Mouse (Mus musculus) frontal cortex, postnatal 10 days (tissue): ENCODE measurements around the gene Hpse2.
A peak's percentile ranks its signal among the peaks of the same experiment; 100 is the strongest.

Experiments used
- DNase-seq, 2 experiments: peaks; one replicate each; pipeline ENCODE4 v3.0.0; 2022; ENCODE audit warnings: low spot score in 2 of 2, mixed read lengths in 1 of 2

Hpse2 gene

DNA sequence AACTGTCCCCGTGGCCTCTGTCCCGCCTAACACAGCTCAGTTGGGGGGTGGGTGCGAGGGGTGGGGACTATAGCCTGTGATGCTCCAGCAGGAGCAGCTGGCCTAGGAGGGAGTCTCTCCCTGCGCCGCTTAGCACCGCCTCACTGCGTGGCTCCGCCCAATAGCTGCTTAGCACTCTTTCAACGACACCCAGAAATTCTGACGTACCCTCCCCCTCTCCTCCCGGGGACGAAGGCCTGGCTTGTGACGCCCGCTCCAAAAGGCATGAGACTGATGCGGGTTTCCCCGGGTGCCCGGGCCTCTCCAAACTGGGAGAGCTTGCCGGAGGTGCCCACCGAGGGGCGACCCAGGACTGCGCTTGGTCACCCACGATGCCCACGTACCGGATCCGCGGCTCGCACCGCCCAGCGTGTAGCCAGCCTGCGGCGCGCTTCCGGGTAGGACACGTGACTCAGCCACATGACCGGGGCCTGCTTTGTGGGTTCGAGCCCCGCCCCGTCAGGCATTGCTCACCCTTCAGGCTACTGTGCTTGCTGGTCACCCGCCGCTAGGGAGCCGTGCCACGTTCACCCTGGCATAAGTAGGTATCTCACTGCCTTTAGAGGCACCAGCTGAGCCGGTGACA lies 608.5 kb downstream of the Hpse2 start, which contains the start of gene Hps1:
Gene Hps1, minus strand, starts transcription at position 448 of the 625 bp plus-strand sequence.
- peak; percentile 88 for DNase-seq

DNA sequence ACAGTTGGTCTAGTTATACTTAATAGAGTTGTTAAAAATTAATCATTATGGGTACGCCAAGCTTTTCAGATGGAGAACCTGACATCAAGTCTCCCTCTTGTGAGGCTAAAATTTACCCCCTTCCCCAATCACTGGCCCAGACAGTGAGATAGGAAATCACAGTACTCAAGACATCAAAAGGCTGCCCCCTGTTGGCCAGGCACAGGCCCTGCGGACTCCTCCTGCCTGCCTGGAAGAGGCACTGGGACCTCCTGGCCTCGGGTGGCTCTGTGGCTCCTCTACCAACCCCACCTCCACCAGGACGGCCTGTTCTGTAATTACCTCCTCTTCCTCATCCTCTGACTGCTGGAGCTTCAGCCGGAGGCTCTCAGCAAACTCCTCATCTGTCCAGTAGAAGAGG lies 610.4 kb downstream of the Hpse2 start:
- no peak for DNase-seq

DNA sequence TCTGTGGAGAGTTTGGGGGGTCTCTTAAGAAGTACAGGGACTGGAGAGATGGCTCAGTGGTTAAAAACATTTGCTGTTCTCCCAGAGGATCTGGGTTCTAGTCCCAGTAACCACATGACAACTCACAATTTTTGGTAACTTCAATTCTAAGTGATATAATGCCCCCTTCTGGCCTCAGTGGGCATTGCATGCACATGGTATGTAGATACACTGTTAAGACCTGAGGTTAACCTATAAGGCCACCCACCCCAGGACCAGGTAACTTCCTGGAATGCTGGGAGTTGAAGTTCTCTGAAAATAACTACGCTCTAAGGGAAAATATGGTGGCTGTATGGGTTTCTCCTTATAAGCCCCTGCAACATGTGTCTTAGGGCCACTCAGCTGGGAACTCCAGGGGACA lies 611.3 kb downstream of the Hpse2 start:
- no peak for DNase-seq

DNA sequence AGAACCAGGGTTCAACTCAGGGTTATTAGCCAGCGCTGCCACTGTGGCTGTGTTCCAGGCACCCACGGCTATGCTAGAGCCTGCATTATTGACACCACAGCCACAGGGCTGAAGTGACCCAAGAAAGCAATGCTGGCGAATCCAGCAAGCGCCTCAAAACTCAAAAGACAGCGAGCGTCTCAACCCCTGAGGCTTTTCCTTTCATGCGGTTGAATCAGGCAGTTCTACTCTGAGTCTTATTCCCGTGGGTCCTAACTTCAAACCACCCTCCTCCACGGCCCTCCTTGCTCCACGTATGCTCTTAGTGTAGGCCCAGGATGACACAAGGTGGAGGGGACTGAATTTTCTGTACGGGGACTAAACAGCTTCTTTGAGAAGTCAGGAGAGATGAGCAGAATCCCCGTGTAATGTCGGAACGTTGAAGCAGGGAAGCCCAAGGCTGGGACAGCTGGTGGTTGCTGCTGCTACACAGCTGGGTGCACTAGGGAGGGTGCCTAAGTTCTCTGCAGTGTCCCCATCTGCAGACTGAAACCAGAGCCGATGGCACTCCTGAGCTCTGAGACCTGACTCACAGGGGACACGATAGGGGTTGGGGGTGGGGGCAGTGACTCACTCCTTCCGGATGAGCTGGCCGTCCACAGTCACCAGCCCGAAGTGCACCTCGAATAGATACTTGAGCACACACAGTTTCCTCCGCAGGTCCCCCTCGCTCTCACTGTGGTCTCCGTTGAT lies 617.8 kb downstream of the Hpse2 start:
- DNase-seq, result no peak

DNA sequence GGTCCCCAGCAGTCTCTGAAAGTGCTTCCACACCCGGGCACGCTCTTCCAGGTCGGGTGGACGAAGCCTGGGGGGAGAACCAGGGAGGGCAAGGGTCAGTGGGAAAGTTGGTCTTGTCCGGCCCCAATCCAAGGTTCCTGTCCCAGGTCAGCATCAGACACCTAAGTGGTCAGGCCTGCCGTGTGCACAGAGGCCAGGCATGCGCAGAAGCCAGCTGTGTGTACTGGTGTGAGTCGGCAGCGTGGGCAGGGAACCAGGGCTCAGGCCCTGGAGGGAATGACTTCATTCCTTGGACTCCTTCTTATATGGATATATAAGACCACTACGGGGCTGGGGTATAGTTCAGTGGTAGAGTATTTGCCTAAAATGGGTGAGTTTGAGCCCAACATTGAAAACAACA lies 618.5 kb downstream of the Hpse2 start:
- DNase-seq, result no peak

DNA sequence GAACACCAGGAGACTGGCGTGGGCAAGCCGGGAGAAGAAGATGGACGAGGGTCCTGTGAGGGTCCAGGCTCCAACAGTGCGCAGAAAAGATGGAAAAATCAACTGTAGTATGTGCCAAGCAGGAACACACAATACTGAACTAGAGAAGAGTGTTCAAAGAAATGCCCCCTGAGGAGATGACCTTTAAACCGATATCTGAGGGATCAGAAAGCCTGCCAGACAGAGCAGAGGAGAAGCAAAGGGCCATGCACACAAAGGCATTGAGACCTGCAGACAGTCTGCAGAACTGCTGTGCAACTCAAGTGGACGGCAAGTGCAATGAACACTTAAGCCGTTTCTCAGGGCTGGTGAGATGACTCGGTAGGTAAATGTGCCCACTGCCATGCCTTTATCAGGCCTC lies 620.8 kb downstream of the Hpse2 start:
- DNase-seq, result no peak

DNA sequence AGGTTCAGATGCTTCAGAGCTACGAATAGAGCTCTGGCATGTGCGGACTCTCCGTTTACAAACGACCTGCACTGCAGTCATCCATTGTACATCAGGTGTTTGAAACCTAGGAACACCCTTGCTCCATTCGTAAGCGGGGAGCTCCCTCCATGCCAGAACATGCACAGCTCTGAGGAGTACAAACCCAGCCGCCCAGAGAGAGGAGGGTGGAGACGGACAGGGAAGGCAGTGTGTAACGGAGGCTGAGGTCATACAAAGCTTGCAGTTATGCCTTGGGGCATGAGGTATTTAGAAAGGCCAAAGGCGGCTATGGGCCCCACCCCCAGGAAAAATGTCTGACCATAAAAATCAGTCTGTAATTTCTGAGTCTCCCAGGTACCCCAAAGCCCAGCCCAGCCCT lies 623.8 kb downstream of the Hpse2 start:
- no peak for DNase-seq

DNA sequence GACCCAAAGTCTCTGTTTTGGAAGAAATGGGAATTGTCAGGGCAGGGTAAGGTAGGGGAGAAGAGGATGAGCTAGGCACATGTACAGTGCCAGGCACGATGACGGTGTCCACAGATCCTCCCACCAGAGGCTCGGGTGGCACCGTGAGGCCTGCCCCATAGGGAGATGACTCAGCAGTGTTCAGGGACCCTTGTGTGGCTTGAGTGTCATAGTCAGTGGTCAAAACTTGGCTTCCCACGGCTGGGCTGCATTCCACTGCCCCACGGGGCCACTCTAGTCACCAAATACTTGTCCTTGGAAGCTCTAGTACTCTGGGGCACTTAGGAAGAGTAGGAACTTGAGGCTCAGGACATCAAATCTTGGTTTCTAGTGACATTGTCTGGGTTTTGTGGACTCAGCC lies 631.5 kb downstream of the Hpse2 start:
- DNase-seq, result no peak

DNA sequence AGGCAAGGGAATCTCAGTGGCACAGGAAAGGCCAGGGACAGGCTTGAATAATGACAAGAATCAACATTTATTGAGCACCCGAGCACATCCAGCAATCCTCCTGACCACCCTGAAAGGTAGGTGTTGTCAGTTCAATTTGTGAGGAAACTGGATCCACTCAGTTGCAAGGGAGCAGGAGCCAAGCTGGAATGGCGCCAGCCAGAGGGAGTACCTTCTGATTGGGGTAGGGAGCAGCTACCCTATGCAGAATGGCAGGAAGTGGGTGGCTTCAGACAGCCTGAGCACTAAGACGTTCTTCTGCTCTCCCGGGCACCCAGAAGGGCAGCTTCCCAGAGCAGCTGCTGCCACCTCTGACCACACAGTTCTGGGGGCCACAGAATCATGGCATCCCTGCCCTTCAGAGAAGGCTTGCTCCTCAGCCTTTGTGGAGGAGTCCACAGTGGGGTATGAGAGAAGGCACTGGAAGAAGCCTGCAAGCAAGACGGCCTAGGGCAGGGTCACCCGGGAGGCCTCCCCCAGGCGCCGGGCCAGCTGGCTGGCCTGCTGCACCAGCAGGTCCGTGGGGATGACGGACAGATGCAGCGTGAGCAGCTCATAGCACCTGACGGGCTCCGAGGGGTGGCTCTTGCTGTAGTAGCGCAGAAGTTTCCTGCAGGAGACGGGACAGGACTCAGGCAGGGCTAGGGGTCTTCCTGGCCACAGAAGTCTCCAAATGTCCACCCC lies 632.8 kb downstream of the Hpse2 start:
- no peak for DNase-seq

DNA sequence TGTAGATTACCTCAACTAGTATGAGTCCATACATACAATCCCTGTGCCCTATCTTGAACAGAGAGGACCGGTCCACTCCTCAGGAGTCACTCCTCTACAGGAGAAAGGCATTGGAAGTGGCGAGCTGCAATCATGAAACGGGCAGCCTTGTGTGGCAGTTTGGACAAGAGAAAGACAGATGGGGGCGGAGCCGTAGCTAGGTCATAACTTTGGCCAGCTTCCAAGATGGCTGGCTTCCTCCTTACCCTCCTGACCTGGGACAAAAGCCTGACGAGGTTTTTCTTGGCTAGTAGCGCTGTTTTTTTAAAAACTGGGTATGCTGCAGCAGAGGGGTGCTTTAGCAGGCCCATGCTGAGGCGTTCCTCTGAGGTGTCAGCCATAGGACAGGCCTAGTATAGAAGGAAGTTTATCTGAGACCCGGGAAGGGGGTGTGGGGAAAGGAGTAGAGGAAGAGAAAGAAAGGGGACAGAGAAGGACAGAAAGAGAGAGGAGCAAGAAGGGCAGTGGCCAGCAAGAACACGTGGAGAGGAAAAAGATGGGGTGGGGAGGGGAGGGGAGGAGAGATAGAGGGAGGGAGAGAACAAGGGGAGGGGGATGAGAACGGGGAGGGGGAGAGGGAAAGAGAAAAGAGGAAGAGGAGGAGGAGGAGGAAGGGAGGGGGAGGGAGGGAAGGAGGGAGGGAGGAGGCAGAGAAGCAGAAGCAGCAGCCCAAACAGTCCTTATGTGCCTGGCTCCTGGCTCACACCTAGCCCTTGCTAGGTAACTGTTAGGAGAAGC lies 634.8 kb downstream of the Hpse2 start:
- DNase-seq, result no peak

DNA sequence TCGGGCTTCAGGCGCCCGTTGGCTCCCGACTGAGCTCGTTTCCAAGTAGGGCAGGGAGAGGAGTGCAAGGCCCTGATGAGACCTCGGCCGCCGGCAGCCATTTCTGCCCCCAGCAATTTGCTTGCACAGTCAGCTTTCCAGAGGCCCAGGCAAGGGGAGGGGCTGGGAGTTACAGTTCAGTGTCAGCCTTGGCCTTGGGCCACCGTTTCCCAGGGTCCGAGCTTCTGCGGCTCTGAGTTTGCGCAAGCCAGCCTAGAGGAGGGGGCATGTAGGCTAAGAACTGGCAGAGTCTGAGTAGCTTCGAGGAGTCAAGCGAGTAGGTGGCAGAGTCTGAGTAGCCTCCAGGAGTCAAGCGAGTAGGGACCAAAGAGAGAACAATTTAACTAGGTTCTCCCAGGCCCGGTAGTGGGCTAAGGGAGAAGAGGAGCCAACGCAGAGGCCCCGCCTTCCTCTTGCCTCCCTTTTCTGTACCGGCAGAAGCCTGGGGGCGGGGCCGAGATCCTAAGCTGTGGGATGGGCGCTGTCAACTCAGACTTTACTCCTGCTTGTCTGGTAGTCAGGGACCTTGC lies 635.7 kb downstream of the Hpse2 start, which contains the start of gene Pyroxd2:
Gene Pyroxd2, minus strand, starts transcription at position 413 of the 569 bp plus-strand sequence.
- DNase-seq, result peak; percentile 58 to 72

DNA sequence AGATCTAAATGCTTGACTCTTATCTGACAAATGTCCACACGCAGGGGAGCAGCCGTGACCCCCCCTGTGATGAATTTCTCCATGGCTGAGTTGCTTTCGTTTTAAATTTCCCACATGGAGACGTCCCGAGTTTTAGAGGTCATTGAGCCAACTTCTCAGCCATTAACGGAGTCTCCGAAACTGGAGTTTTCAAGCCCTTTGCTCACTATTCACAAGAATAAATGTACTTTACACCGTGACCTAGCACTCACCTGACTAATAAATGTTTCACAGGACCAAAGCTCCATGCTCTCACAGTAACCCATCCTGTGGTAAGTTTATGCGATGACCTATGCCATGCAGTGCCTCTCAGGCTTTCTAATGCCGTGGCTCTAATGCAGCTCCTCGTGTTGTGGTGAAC lies 638.0 kb downstream of the Hpse2 start:
- no peak for DNase-seq

DNA sequence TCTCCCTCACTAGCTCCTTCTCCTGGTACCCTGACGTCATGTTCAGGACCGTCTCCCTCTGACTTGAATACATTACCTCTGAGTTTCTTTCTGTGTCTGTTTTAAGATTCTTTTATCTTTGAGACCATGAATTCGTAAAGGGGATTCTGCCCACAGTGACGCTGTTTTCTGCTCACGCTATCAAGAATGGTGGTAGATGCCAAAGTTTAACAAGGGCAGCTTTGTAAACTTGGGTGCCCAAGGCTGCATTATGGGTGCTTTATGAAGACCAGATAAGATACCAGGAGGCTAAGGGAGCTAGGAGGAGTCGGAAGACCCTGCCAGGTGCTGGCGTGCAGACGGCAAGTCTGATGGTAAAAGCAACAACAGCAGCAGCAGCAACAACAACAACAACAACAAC lies 641.5 kb downstream of the Hpse2 start:
- no peak for DNase-seq

DNA sequence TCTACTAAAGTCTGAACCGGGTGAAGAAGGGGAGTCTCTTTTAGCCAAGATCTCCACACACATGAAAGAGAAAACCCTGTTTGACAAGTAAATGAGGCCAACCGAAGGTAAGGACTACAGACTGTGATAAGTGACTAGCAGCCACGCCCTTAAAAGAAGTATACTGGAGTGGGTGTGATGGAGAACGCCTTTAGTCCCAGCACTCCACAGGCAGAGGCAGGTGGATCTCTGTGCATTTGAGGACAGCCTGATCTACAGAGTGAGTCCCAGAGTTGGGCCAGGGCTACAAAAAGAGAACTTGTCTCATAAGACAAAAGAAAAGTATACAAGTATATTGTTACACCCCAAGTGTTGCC lies 642.3 kb downstream of the Hpse2 start:
- DNase-seq, result no peak

DNA sequence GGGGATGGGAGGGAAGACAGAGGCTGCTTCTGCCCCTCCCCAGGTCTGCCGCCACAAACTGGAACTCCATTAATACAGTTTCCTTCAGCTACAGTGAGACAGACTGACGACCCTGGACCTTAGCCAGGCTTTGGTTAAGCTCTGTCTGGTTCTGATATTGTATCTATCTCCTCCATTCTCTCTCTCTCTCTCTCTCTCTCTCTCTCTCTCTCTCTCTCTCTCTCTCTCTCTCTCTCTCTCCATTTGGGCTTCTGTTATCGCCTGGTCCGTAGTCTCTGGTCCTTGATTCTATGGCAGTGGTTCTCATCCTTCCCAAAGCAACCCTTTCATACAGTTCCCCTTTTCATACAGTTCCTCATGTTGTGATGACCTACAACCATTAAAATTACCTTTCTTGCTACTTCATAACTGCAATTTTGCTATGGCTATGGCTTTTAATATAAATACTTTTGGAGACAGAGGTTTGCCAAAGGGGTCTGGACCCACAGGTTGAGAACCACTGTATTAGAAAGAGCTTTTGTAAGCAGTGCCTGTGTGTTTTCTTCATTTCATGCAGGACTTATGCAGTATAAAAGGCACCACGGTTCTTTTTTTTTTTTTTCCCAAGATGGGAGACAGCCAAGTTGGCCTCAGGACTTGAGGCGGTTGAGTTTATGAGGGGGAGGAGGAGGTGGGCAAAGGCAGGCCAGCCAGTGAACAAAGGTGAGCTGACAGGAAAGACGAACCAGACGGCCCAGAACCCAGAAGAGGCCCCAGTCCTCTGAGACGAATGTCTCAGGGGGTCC lies 642.9 kb downstream of the Hpse2 start:
- no peak for DNase-seq

DNA sequence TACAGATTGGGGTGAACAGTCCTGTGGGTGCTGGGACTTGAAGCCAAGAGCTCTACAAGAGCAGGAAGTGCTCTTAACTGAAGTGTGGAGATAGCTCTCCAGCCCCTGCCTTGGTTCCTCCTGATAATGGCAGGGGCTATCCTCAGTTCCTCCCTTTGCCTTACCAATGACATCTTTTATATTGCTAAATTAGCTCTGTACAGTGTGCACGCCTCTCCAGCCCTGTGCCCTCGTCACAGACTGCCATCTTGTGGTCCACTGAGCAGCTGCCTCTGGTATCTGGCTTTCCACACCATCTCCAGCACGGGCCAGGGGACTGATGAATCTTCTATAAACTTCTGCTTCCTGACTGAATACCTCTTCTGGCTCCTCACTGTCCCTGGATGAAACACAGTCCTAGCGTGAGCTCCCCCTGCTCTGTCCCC lies 644.0 kb downstream of the Hpse2 start:
- peak in 1 of 2 experiments; percentile 65 for DNase-seq

DNA sequence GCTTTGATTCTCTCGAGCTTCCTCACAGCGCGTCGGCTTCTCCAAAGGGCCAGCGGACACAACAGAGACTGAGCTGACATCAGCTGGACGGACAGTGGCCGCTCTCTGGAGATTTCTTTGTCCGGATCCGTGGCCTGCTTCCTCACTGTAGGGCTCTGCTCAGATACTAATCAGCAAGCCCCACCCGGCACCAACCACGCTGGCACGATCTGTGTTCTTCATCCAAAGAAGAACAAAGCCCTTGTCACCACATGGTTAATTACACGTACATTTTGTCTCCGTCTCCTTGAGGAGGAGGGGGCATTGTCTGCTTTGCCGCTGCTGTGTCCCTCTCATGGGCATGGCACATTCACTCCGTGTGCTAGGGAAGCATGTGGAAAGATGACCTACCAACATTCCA lies 644.9 kb downstream of the Hpse2 start:
- no peak for DNase-seq

DNA sequence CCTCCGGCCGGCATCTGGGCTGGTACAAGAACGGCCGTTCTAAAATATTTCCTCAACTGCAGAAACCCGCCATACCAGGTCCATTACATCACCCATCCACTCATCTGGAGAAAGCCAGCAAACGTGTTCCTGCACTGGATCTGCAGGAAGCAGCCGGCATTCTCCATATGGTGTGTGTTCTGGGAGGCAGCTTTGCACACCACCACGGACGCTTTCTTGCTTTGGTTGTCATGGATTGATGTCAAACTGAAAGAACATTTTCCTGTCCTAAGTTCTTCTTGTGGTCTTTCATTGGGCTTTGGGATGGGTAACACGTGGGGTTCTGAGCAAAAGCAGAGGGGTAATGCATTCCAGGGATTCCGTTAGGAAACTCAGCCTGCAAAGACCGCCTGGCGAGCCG lies 646.3 kb downstream of the Hpse2 start:
- DNase-seq, result no peak

DNA sequence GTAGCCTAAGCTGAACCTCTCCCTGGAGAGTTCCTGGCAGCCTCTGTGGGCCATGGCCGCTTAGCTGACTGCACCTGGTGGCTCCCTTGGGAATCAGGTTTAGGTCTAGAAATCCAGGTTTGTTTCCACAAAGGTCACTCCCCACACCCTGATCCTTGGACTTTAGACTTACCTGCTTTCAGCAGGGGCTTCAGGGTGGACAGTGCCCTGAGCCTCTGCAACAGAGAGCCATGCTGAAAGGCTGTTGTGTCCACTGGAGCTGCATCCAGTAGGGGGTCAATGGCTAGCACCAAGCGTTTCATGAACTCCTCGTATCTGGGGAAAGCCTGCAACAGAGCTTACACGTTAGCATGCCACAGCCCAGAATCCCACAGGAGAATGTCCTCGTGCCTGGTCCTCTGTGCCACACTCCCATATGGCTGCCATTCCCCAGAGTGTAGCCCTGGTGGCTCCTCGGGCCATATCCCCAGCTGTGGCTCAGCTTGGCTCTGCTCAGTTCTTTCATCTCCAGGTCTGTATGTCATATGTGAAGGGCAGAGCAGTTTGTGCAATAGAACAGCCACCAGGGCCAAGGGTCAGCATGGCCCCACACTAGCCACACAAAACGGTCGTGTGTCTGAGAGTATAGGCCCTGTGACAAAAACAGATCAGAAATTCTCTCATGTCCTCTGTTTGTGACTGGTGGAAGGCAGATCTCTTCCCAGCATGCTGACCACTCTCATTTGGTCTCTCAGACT lies 647.8 kb downstream of the Hpse2 start:
- DNase-seq, result no peak

DNA sequence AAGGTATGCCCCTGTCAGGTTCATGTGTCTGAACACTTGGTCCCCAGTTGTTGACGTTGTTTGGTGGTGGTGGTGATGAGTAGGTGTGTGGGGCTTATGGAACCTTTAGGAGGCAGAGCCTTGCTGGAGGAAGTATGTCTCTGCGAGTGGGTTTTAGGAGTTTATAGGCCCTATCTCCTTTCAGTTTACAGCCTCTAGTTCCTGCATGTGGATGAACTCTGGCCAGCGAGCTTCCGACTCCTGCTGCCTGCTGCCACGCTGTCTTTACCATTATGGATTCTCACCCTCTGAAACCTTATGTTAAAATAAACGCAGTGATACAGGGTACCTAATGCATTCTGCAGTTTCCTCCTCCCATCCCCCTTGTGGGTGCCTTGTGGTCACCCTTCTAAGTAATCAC lies 648.4 kb downstream of the Hpse2 start:
- no peak for DNase-seq
